Mouse (Mus musculus): ENCODE measurements around the gene Lsg1. TPM values are rescaled to one million over a fixed set of nuclear protein-coding genes. Genes with fewer than 3 reads are reported as not detected.

Gene Lsg1
- polyA plus RNA-seq, 1 experiment from 2014 or later = 44.3 TPM

DNA sequence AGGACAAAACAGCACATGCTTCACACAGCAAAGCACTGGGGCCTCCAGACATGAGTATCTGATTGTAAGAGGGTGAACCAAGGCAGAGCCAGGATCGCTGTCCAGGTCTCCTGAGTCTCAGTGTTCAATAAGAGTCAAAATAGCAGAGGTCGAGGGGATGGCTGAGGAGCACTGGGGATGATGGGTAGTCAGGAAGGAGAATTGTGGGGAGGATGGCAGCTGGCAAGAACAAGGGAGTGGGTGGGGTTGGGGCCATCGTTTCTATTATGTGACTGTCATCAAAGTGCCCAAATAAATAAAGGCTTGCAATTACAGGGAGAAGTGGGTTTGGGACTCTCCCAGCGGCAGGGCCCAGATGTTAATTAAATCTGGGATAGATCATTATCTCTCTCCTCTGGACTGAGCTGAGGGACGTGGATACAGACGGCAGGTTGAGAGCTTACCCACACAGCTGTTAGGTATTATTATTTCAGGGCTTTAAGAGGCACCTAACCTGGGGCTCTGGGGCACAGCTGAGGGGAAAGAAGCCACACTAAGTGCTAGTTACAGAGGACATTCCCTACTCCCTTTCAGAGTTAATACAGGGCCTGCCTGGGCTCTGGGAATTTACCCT, 27.4 kb upstream of the Lsg1 start:
- ATAC-seq (ENCODE audit: low FRiP score) (peak; percentile 51; the same call in 1 of the 2 replicates), DNase-seq (ENCODE audit: low spot score) (no peak)
- Histone ChIP-seq H3K4me3 (replicated peaks; ENCODE audit: low read length) (no peak overlapping the region), H3K27me3 (ENCODE audit: control insufficient read depth, insufficient read depth, low read length) (no peaks in the 10 kb centered on the region; the same call in 1 of the 2 replicates), H3K9ac (no peak overlapping the region), H3K36me3 (replicated peaks; ENCODE audit: control insufficient read depth, insufficient read depth) (no peaks in the 10 kb centered on the region), H3K27ac (no peak overlapping the region), H3K4me2 (replicated peaks) (no peak overlapping the region), H3K4me1 (replicated peaks; ENCODE audit: control insufficient read depth, insufficient read depth, low read length) (no peaks in the 10 kb centered on the region), H3K9me3 (ENCODE audit: control insufficient read depth, low read length) (no peaks in the 10 kb centered on the region)
- 14% methylated on average over 6 of the region's 6 CpGs for WGBS

DNA sequence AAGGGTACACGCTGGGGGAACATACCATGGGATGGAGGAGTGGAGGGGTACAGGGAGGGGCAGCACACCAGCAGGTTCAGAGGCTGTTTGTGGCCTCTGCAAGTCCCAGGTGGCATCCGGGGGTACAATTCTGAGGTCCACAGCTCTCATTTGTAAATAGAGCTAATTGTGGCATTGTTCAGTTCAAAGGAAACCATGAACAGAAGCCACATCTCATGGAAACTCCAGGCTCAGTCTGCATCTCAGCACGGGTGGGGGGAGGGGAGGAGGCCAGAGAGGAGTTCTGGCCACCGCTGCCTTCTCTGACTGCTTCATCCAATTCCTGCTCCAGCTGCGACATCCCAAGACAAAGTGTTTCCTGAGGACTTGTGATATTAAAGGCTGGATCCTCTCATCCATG, 26.7 kb upstream of the Lsg1 start:
- no peak overlapping the region for H3K4me2 ChIP-seq (replicated peaks)
- DNase-seq (ENCODE audit: low spot score) (no peak), ATAC-seq (ENCODE audit: low FRiP score) (no peak)
- no peaks in the 10 kb centered on the region for H3K9me3 ChIP-seq (ENCODE audit: control insufficient read depth, low read length)
- WGBS = 19% methylated on average over 5 of the region's 5 CpGs
- no peaks in the 10 kb centered on the region for H3K27me3 ChIP-seq (ENCODE audit: control insufficient read depth, insufficient read depth, low read length)
- no peak overlapping the region for H3K9ac ChIP-seq
- no peaks in the 10 kb centered on the region for H3K36me3 ChIP-seq (replicated peaks; ENCODE audit: control insufficient read depth, insufficient read depth)
- no peaks in the 10 kb centered on the region for H3K4me1 ChIP-seq (replicated peaks; ENCODE audit: control insufficient read depth, insufficient read depth, low read length)
- no peak overlapping the region for H3K4me3 ChIP-seq (replicated peaks; ENCODE audit: low read length)
- H3K27ac ChIP-seq = no peak overlapping the region

DNA sequence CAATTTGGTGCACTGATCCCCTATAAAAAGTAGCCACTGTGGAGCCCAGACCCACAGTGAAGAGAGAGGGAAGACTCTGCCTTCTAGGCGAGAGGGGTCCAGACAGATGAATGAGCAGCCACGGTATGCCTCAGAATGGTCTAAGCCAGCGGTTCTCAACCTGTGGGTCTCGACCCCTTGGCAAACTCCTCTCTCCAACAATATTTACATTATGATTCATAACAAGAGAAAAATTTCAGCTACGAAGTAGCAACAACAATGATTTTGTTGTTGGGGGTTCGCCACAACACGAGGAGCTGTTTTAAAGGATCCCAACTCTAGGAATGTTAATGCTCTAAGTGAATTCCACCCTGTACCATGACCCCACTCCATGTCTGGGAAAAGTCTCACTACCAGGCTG, 25.7 kb upstream of the Lsg1 start:
- 82% methylated on average over 7 of the region's 7 CpGs for WGBS
- Histone ChIP-seq H3K4me1 (replicated peaks; ENCODE audit: control insufficient read depth, insufficient read depth, low read length) (no peaks in the 10 kb centered on the region), H3K9ac (no peak overlapping the region), H3K4me3 (replicated peaks; ENCODE audit: low read length) (no peak overlapping the region), H3K36me3 (replicated peaks; ENCODE audit: control insufficient read depth, insufficient read depth) (no peaks in the 10 kb centered on the region), H3K27me3 (ENCODE audit: control insufficient read depth, insufficient read depth, low read length) (no peaks in the 10 kb centered on the region), H3K9me3 (ENCODE audit: control insufficient read depth, low read length) (no peaks in the 10 kb centered on the region), H3K27ac (no peak overlapping the region), H3K4me2 (replicated peaks) (no peak overlapping the region)
- no peak for ATAC-seq (ENCODE audit: low FRiP score)
- DNase-seq (ENCODE audit: low spot score) = no peak

DNA sequence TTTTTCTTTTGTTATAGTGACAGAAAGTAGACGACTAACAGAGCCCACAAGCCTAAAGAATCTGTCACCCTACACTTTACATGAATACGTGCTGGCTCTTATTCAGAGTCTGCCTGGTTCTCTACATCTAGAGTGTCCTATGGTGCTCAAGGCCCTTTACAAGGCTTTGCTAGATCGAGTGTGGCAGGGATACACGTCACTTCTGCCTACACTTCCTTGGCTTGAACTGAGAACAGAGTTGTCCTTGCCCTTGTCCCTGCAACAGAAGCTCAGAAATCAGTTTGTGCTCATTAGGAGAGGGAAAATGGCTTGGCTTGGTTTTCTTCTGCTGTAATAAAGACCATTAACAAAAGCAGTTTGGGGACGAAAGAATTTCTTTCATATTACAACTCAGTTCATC, 23.9 kb upstream of the Lsg1 start:
- ATAC-seq (ENCODE audit: low FRiP score) (no peak), DNase-seq (ENCODE audit: low spot score) (no peak)
- no peak overlapping the region for H3K4me3 ChIP-seq (replicated peaks; ENCODE audit: low read length)
- 83% methylated on average over 5 of the region's 5 CpGs for WGBS
- no peaks in the 10 kb centered on the region for H3K4me1 ChIP-seq (replicated peaks; ENCODE audit: control insufficient read depth, insufficient read depth, low read length)
- no peaks in the 10 kb centered on the region for H3K27me3 ChIP-seq (ENCODE audit: control insufficient read depth, insufficient read depth, low read length)
- H3K9me3 ChIP-seq (ENCODE audit: control insufficient read depth, low read length) = no peaks in the 10 kb centered on the region
- H3K36me3 ChIP-seq (replicated peaks; ENCODE audit: control insufficient read depth, insufficient read depth) = no peaks in the 10 kb centered on the region
- H3K4me2 ChIP-seq (replicated peaks) = no peak overlapping the region
- H3K9ac ChIP-seq = no peak overlapping the region
- H3K27ac ChIP-seq = no peak overlapping the region

DNA sequence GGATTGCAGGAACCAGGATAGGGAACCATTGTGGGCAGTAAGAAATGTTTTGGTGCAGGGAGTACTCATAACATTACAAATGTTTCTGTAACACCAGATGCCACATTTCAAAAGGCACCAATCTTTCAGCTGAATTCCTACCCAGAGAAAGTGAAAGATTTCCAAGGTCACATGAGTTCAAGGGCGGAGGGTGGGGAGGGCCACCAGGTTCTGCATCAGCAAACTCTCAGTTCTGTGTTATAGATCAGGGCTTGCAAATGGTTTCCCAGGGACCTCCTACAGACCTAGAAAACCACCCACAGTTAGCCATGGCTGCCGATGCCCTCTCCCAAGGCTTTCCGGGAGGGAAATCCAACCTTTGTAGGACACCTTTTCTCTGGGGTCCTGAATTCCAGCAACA, 20.5 kb upstream of the Lsg1 start:
- H3K4me2 ChIP-seq (replicated peaks) = no peak overlapping the region
- 89% methylated on average over 3 of the region's 3 CpGs for WGBS
- no peak for DNase-seq (ENCODE audit: low spot score)
- H3K9ac ChIP-seq = no peak overlapping the region
- H3K4me3 ChIP-seq (replicated peaks; ENCODE audit: low read length) = no peak overlapping the region
- H3K27me3 ChIP-seq (ENCODE audit: control insufficient read depth, insufficient read depth, low read length) = no peaks in the 10 kb centered on the region
- no peak for ATAC-seq (ENCODE audit: low FRiP score)
- no peak overlapping the region for H3K27ac ChIP-seq
- H3K9me3 ChIP-seq (ENCODE audit: control insufficient read depth, low read length) = no peaks in the 10 kb centered on the region
- peaks cover 11% of the 10 kb centered on the region; the same call in 1 of the 2 replicates for H3K4me1 ChIP-seq (replicated peaks; ENCODE audit: control insufficient read depth, insufficient read depth, low read length)
- no peaks in the 10 kb centered on the region for H3K36me3 ChIP-seq (replicated peaks; ENCODE audit: control insufficient read depth, insufficient read depth)

DNA sequence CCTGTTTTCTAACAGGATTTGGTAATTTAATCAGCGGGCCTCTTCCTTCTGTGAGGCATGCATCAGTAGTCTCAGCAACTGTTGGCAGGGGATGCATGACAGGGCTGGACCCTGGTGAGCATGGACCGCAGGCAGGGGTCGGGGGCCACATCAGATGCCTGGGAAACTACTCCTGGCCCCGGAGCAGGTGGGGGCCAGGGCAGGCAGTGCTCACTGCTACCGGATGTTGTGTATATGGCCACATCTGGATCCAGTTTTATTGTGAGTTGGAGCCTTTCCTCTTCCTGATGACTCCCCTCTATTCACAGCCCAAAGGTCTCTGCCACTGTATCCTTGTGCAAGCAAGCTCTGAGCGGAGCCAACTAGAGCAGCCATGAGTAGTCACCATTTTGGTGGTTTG, 18.1 kb upstream of the Lsg1 start:
- H3K27me3 ChIP-seq (ENCODE audit: control insufficient read depth, insufficient read depth, low read length) = peaks cover 10% of the 10 kb centered on the region
- DNase-seq (ENCODE audit: low spot score) (no peak), ATAC-seq (ENCODE audit: low FRiP score) (no peak)
- no peak overlapping the region for H3K27ac ChIP-seq
- no peak overlapping the region for H3K9ac ChIP-seq
- no peak overlapping the region for H3K4me2 ChIP-seq (replicated peaks)
- H3K4me3 ChIP-seq (replicated peaks; ENCODE audit: low read length) = no peak overlapping the region
- WGBS = 67% methylated on average over 6 of the region's 6 CpGs
- H3K4me1 ChIP-seq (replicated peaks; ENCODE audit: control insufficient read depth, insufficient read depth, low read length) = peaks cover 25% of the 10 kb centered on the region
- no peaks in the 10 kb centered on the region for H3K36me3 ChIP-seq (replicated peaks; ENCODE audit: control insufficient read depth, insufficient read depth)
- no peaks in the 10 kb centered on the region for H3K9me3 ChIP-seq (ENCODE audit: control insufficient read depth, low read length)

DNA sequence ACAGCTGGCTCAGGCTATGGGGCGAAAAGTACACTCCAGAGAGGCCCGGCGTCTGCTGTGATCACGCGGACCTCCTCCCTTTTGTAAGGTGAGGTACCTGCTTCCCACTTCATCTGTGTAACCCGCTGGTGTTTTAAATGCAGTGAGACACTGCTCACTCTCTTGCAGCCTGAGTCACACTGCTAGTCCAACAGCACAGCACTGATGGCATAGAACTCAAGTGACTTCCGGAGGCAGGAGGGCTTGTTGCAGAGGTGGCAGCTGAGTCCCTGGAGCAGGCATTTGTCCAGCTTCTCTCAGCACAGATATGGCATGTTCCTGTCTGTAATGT, 17.4 kb upstream of the Lsg1 start:
- no peak overlapping the region for H3K27ac ChIP-seq
- no peak overlapping the region for H3K4me3 ChIP-seq (replicated peaks; ENCODE audit: low read length)
- no peak overlapping the region for H3K9ac ChIP-seq
- no peaks in the 10 kb centered on the region for H3K36me3 ChIP-seq (replicated peaks; ENCODE audit: control insufficient read depth, insufficient read depth)
- no peak for ATAC-seq (ENCODE audit: low FRiP score)
- DNase-seq (ENCODE audit: low spot score) = no peak
- H3K4me1 ChIP-seq (replicated peaks; ENCODE audit: control insufficient read depth, insufficient read depth, low read length) = peaks cover 25% of the 10 kb centered on the region
- H3K4me2 ChIP-seq (replicated peaks) = no peak overlapping the region
- WGBS = 81% methylated on average over 7 of the region's 7 CpGs
- H3K27me3 ChIP-seq (ENCODE audit: control insufficient read depth, insufficient read depth, low read length) = peaks cover 13% of the 10 kb centered on the region
- H3K9me3 ChIP-seq (ENCODE audit: control insufficient read depth, low read length) = no peaks in the 10 kb centered on the region

DNA sequence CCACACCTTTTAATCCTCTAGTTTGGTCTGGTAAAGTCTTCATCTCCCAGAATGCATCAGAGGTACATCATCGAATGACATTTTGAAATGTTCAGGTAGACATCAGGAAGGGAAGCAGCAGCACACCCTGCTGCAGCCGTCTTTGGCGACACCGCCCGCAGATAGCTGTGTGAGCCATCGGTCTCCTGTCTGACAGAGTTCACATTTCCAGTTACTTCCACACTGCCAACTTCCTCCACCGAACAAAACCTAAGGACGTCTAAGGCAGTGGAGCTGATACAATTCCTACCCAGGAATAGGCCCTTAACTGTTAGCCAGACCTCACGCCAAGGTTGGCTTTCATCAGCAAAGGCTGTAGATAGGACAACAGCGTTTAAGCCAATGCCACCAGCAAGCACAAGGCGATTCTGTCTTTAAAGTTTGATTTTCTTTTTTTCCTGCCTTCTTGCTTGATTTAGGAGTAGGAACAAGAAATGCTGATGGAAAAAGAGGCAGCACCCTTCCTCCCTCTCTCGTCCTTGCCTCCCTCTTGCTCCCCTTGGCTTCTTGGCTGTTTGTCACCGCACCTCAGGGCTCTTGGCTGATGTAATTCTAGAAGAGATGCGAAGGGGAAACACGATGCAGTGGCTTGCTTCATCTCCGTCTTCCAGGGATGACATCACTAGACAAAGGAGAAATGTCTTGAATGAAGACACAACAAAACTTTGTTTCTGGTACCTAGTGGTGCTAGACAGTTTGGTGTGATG, 16.8 kb upstream of the Lsg1 start:
- H3K4me3 ChIP-seq (replicated peaks; ENCODE audit: low read length) = no peak overlapping the region
- no peaks in the 10 kb centered on the region for H3K9me3 ChIP-seq (ENCODE audit: control insufficient read depth, low read length)
- no peak overlapping the region for H3K4me2 ChIP-seq (replicated peaks)
- H3K9ac ChIP-seq = no peak overlapping the region
- no peak for ATAC-seq (ENCODE audit: low FRiP score)
- H3K27ac ChIP-seq = no peak overlapping the region
- WGBS = 83% methylated on average over 16 of the region's 16 CpGs
- H3K27me3 ChIP-seq (ENCODE audit: control insufficient read depth, insufficient read depth, low read length) = peaks cover 13% of the 10 kb centered on the region
- H3K4me1 ChIP-seq (replicated peaks; ENCODE audit: control insufficient read depth, insufficient read depth, low read length) = peaks cover 25% of the 10 kb centered on the region
- H3K36me3 ChIP-seq (replicated peaks; ENCODE audit: control insufficient read depth, insufficient read depth) = no peaks in the 10 kb centered on the region
- no peak for DNase-seq (ENCODE audit: low spot score)

DNA sequence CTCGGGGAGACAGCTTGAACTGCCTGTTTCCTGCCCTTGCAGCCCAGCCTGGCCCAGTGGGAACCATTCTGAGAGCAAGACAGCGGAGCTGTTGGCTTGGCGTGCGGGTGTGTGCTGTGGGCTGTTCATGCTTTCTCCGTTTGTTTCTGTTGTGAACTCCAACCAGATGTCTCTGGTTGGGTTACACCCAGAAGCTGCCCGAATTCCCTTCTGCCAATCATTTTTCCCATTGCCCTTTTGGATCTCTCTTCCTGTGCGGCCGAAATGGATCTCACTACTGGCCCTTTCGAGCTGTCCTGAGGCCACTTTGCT, 16.1 kb upstream of the Lsg1 start:
- no peaks in the 10 kb centered on the region for H3K36me3 ChIP-seq (replicated peaks; ENCODE audit: control insufficient read depth, insufficient read depth)
- peaks cover 13% of the 10 kb centered on the region for H3K27me3 ChIP-seq (ENCODE audit: control insufficient read depth, insufficient read depth, low read length)
- 0 out of 2 replicates have a peak overlapping the region, but pooled peaks have one; percentile 6 for H3K9ac ChIP-seq
- DNase-seq (ENCODE audit: low spot score) (no peak), ATAC-seq (ENCODE audit: low FRiP score) (no peak)
- no peak overlapping the region for H3K27ac ChIP-seq
- H3K4me3 ChIP-seq (replicated peaks; ENCODE audit: low read length) = no peak overlapping the region
- WGBS = 57% methylated on average over 9 of the region's 9 CpGs
- H3K4me2 ChIP-seq (replicated peaks) = peak overlapping the region; percentile 97
- H3K4me1 ChIP-seq (replicated peaks; ENCODE audit: control insufficient read depth, insufficient read depth, low read length) = peaks cover 25% of the 10 kb centered on the region
- H3K9me3 ChIP-seq (ENCODE audit: control insufficient read depth, low read length) = no peaks in the 10 kb centered on the region
